Mouse (Mus musculus) cerebellum, postnatal 10 days (tissue): ENCODE results near the gene Lipo2.
"Not testable (repeated sequence)": the region's sequence is repeated elsewhere in the genome, so short reads cannot be mapped to it uniquely, and the experiment has no call there.

Experiments used
- DNase-seq, 2 experiments: peaks; one replicate each; pipeline ENCODE4 v3.0.0; 2021; ENCODE audit warnings: mixed read lengths in 2 of 2

Gene Lipo2

DNA sequence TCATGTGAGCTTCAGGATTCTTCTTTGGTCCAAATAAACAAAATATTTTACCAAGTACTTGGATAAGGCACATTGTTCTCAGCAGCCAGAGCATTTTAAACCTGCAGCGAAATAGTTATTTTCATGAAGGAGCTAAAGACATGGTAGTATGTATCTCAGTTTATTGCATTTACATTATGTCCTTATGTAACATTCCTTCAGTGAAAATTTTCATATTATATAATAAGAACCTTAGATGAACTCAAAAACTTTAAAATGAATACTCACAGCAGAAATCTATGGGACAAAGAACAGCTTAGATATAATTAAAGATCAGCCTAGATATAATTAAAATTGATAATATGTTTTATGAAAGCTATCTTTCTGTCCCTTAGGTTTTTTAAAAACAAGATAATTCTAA is at the start of gene Lipo2:
Gene Lipo2 (minus strand): TSS at position 101 of the 400 bp plus-strand sequence.
- not testable (repeated sequence) for DNase-seq

- not testable (repeated sequence) for DNase-seq
Measured at GRCm38 (mm10) chr19:33787359-33787758, 36.2 kb upstream of the Lipo2 start, which contains the start of gene Lipo1. TSS of gene Lipo1 (minus strand) at chr19:33787459.

- DNase-seq = no peak
Measured at GRCm38 (mm10) chr19:33786576-33787277, 35.6 kb upstream of the Lipo2 start.

DNA sequence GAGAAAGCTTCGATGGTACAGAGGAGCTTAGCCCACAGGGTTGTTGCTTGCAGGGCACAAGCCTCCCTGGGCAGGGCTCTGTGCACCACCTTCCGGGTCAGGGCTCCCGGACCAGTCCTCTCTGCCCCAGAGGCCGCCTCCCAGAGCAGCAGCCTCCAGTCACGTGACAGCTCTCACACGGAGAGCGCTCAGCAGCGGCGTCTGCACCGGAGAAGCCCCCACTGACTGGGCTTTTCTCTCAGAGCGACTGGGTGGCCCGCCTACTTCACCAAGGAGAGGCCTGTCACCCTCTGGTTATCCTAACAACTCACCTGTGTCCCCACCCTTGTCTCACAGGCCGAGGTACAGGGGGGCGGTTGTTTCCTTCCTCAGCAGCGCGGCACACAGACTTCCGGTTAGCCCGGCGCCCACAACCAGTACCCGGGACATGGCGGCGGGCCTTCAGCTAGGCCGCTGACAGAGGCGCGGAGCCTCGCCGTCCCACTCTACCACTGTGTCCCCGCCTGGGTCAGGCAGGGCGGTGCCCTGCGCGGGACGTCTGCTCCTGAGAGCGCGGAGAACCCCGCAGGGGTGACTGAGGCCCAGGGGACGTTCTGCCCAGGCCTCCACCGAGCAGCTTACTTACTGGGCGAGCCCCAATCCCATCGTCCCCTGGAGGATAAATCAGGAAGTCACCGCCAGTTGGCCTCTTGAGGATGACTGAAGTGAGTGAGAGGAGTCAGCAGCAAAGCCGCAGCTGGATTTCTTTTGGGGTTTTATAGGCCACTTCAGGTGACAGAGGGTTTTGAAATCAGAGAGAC is 10.3 kb upstream of the Lipo2 start, which contains the start of gene Lipo3:
Gene Lipo3 (minus strand): TSS at position 665 of the 800 bp plus-strand sequence.
- peak; percentile 54 to 57 for DNase-seq
